Mouse (Mus musculus) c-Kit-positive CD71-positive TER-119-negative erythroid progenitor cells, embryonic 14.5 days (primary cell): ENCODE measurements around the gene Nkain4.

Source experiments
- DNase-seq: peaks from one replicate; pipeline ENCODE4 v3.0.0-alpha.2; 2013; ENCODE audit warnings: low read depth

Nkain4 gene

GRCm38 (mm10) chr2:180894029-180894623, 60.4 kb downstream of the Nkain4 start:
- DNase-seq: no peak

DNA sequence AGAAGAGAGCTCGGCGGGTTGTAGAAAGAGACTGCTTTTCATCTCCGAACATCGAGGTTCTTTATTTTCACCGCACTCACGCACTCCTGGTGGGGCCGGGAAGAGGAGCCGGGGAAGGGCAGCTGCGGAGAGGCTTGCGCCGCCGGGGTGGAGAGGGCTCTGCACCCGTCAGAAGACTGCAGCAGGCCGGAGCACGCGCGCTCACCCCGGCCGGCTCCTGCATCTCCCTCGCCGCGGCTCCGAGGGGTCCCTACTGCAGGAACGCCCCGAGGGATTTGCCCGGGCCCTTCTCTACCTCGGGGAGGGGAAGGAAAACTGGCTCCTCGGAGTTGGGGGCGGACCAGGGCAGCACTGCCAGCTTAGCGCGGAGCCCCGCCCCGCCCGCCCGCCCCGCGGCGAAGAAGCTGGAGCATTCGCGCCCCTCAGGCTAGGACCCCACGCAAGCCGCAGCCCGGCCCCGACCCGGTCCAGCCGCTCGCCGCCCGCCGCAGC, 60.9 kb downstream of the Nkain4 start:
- DNase-seq: no peak

- DNase-seq: no peak
Observed at GRCm38 (mm10) chr2:180892841-180893521, 61.5 kb downstream of the Nkain4 start.

DNA sequence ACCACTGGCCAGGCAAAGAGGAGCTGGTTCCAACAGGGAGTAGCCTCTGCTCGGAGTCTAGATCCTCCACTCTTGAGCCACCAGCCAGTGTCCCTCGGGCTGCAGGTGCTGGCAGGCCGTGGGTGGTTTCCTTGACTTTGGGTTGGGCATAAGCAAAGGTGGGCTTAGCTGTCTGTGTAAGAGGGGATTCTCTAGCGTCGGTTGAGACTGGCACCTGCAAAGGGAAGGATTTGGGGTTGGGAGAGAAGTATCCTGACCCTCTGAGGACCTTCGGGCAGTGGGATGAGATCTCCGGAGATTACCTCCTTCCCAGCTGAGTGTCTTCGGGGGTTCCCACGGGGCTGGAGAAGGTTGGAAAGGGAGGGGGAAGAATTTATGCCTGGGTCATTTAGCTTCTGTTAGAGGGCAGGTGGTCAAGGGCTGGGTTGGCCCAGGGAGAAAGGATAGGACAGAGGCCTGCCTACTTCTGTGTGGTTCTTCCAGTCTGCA, 62.6 kb downstream of the Nkain4 start:
- no peak for DNase-seq

DNA sequence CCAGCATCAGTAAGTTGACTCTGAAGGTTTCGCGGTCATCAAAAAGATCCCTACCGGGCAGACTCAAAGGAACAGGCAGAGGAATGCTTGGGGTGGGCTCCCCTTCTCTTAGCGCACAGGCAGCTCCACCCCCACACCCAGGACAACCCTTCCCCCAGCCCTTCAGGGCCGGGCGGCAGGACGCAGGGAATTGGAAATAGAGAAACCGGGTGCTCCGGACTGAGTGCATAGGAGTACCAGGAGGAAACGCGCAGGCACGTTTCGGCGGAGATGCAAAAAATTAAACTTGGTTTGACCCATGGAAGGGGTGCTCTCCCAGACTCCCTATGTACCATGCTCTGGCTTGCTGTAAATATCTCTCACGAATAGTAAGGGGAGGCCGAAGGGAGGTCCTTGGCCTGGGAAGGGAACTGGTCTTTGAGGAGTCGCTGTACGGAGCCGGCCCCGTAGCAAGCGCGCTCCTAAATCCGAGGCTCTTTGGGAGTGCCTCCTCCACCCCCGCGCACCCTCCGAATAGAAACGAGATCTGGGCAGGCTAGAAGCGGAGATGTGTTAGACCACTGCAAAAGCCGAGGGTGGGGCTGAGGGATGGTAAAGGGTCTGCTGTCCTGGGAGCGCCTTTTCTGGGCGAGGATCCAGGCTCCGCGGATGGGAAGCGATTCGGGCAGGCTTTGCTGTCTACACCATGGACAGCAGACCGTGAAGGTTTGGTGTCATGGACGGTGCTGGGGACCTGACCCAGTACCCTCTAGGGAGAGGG, 63.2 kb downstream of the Nkain4 start:
- DNase-seq: no peak

- no peak for DNase-seq
Observed at GRCm38 (mm10) chr2:180890422-180891074, 64.0 kb downstream of the Nkain4 start.

- no peak for DNase-seq
Observed at GRCm38 (mm10) chr2:180889921-180890280, 64.6 kb downstream of the Nkain4 start.

GRCm38 (mm10) chr2:180889271-180889920, 65.1 kb downstream of the Nkain4 start:
- no peak for DNase-seq

GRCm38 (mm10) chr2:180885270-180885669, 69.2 kb downstream of the Nkain4 start:
- DNase-seq: no peak
